Mouse (Mus musculus) urinary bladder, postnatal 36 days (tissue): Measurements from ENCODE around the gene Ppp2r2c.
"Not testable (repeated sequence)": the region's sequence is repeated elsewhere in the genome, so short reads cannot be mapped to it uniquely, and the experiment has no call there.

Source experiments
- DNase-seq, 2 experiments: peaks; one replicate each; pipeline ENCODE4 v3.0.0; 2022; ENCODE audit warnings: low spot score in 2 of 2, mixed read lengths in 1 of 2

The Ppp2r2c gene

DNA sequence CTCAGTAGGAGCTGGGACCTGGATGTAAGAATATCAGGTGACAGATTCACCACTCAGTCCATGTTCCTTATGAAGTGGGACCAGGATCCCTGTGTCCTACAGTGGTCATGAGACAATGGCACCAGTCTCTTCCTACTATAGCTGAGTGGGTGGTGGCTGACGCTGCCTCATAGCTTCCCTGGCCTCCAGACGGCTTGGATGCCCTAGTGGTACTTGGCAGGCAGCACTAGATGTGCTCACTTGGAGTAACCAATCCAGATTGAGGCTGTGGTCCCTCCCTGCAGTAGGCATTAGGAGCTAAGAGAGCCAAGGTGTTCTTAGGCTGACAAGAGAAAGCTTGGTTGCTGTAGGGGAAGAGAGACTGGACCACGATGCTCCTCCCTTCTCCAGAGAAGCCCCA is 61.1 kb downstream of the Ppp2r2c start:
- DNase-seq = no peak

DNA sequence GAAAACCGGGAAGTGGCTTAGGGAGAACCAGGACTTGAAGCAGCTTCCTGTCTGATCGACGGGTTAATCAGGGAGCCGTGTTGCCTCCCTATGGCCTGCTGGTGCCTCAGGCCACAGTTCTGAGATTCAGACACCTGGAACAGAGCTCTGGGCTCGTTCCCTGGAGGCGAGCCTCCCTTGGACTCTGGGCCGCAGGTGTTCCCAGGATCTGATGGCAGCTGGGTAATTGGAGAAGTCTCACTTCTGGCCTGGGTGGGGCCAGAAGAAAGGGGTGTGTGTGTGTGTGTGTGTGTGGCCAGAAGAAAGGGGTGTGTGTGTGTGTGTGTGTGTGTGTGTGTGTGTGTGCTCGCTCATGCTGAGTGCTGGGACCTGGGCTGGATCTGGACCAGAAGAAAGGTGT is 65.1 kb downstream of the Ppp2r2c start:
- no peak for DNase-seq

DNA sequence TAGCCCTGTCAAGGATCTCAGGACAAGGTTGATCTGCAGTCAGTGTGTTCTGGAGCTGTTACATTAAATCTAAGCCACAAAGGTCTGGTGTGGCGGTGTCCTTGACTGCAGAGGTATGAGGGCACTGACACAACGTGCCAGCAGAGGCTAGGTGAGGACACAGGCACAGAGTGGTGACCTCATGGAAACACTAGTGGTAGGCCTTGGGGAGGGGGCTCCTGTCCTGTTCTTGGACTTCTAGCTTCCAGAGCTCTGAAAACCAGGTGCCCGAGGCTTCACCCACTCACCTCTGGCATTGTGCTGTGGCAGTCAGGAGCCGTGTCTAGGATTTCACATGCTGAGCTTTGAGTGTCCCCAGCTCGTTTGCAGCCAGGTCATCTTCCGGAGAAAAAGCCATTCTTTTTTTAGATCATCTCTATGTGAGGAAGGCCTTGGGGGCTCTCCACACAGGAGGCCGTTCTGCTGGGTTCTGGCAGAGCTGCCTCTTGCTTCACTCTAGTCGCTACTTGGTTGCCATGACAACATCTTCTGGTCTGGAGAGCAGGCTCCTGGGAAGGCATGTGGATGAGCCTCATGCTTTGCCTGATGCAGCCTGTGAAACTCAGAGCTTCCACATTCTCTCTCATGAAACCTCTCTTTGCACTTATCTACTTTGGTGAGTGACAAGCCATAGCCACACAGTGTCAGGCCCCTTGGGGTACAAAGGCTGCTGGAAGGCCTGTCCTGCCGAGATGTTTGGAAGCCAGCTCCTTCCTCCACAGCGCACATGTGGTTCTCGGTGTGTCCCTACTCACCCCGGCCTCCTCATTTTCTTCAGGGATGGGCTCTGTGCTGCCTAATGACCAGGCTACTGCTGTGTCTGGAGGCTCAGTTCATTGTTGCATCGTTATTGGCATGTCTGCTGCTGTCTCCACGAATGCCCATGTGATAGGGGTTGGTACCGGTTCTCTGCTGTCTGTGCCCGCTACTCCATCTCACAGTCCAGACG is 67.5 kb downstream of the Ppp2r2c start:
- no peak for DNase-seq

DNA sequence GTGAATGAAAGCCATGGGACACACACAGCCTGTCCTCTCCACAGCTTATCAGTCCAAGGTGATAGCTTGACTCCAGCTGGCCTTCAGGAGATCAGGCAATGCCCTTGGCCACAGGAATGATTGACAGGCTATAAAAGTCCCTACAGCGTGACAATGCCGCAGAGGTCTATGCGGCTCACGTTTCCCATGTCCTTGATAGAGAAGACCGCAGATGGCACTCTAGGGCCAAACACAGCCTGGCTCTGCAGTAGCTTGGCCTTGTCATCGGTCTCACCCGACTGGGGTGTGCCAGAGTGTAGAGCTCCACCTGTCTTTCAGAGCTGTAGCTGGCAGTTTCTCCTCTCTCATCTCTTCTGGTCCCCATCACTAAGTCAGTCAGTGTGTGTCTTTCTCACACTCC is 68.2 kb downstream of the Ppp2r2c start:
- no peak for DNase-seq

DNA sequence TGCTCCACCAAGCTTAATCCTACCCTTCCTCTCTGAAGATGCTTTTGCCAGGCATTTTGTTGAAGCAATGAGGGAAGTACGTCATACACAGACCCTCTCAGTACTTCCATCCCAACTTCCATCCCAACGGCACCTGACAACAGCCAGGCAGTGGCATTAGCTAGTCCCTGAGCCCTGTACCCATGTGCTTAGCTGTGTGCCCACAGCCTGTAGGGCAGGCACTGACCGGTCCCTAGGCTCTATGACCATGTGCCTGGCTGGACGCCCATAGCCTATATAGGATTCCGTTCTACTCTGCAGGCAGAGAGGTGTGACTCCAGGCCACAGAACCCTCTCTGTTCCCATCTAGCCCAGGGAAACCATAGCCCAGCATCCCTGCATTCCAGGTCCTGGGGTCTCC is 69.7 kb downstream of the Ppp2r2c start:
- no peak for DNase-seq

DNA sequence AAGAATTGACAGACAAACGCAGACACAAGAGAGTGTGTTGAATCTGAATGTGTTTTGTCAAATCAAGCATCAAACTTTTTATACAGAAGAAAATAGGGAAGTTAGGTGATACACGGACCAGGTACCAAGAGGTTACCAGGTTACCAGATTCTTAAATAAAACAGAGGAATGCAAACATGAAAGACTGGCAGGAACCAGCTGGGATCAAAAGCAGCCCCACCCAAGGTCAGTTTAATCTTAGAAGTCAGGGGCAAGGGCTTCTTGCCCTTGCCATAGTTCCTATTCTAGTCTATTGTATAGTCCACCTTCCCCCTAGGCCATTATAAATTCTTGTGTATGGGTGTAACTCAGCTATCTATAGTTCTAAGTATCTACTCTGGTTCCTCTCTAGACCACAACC is 70.7 kb downstream of the Ppp2r2c start:
- not testable (repeated sequence) for DNase-seq

DNA sequence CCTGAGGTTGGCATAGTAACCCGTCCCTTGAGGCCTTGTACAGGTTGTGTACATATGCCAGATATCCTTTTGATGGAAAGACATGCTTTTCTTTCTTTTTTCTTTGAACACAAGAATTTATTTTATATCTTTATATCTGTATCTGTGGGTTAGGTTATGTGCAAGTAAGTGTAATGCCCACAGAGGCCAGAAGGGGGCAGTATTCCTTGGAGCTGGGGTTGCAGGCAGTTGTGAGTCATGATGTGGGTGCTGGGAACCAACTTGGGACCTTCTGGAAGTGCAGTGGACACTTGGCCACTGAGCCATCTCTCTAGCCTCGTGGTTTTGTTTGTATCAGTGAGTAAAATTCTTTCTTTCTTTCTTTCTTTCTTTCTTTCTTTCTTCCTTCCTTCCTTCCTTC is 74.1 kb downstream of the Ppp2r2c start:
- DNase-seq = no peak

DNA sequence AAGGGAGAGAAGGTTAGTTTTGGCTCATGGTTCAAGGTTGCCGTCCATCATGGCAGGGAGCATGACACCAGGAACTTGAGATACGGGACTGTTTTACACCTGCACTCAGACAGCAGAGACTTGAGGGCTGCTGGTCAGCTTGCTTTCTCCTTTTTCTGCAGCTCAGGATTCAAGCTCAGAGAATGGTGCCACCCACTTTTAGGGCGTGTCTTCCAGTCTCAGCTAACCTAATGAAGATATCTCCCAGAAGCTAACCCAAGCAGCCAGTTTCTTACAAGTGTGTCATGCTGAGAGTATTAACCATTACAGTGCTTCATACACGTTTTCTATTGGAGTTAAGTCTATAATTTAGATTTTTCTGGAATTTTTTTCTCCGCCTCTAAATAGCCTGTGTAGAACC is 76.2 kb downstream of the Ppp2r2c start:
- no peak for DNase-seq

DNA sequence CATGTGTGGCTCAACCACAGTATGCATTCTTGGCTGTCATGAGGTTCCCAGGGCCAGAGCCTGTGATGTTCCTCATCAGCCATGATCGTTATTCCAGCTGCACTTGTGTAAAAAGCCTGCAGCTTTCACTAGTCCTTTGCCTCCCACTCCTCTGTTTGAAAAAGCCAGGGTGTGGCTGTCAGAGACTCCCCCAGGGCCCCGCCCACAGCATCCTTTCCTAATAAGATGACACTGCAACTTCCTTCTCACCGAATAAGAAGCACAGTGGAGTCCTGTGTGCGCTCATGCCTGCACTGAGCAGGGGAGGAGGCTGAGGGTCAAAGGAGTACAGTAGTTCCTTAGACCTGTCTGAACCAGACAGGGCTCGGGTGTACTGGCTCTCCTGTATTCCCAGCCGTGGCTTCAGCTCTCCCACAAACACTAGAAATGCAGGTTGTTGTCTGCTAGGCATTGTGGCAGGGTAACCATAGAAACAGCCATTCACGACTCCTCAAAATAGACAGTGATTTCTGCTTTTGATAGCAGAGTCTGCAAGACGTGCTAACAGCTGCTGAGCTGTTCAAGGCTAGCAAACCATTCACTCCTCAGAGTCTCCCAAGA is 76.9 kb downstream of the Ppp2r2c start:
- DNase-seq = no peak

DNA sequence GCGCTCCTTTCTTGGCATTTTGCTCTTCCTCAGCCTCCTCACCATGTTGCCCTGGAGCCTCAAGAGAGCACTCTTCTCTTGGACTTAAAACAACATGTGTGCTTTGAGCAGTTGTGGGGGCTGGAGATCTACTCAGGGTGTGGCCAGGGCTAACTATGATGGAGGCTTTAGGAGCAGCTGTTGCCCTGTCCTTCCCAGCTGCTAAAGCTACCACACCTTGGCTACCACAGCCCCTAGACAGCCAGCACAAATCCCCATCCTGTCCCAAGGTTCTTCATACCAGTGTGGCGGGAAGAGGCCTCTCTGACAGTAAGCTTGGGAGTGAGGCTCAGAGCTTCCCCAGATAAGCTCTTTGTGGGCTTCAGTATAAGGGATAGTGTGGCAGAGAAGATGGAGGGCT is 77.4 kb downstream of the Ppp2r2c start:
- DNase-seq = no peak

DNA sequence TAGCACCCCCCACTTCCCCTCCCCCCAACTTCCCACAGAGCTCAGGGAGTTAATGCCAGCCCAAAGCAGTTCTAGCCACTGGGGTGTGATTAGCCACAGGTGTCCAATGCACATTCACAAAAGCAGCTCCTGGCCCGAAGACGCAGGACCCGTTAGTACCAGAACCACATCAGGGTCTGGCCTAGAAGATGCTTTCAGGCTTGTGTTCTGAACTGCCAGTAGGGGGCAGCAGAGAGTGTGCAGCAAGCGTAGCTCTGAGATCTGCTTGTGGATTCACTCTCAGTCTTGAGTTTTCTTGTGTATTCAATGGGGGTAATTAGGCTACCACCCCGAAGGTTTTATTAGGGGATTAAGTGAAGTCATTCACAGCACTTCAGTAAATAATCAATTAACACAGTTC is 78.1 kb downstream of the Ppp2r2c start:
- DNase-seq = peak; percentile 15 to 17

DNA sequence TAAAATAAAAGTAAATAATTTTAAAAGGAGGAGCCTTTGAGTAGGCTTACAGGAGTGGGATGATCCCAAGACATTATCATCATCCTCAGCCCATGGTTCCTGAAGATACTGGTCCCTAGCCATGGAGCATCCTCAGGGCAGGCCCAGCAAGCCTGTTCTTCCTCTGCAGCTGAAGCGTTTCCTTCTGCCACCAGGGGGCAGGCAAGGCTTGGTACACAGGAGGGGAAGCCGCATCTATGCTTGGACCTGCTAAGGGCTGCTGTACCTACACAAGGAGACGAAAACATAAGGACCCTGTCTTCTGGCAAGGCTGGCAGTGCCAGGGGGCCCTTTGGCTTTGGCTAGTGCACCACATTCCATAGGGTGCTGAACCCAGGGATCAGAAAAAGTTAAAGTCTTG is 80.5 kb downstream of the Ppp2r2c start:
- peak; percentile 64 to 65 for DNase-seq

DNA sequence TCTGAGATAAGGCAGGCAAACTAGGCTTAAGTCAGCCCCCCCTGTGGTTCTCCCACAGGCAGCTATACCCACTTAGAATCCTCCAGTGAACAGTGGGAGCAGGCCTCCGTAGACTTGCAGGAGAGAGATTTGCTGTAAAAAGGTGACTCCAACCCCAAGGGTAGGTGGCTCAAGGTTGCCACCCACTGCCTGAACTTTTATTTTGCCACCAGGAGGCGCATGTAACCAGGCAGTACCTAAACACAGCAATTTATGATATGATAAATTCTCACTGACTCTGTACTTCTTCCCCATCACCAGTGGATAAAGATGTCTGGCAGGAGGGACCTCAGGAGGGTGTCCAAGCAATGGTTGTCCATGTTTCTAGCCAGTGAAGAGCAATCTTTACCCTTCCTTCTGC is 82.6 kb downstream of the Ppp2r2c start:
- DNase-seq = no peak

DNA sequence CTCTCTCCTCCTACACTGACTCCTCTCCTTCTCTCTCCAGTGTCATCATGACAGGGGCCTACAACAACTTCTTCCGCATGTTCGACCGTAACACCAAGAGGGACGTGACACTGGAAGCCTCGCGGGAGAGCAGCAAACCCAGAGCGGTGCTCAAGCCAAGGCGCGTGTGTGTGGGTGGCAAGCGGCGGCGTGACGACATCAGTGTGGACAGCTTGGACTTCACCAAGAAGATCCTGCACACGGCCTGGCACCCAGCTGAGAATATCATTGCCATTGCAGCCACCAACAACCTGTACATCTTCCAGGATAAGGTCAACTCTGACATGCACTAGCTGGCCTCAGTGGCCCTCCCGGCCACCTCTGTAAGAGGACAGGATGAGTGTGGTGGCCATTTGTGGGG is 84.0 kb downstream of the Ppp2r2c start:
- no peak for DNase-seq

DNA sequence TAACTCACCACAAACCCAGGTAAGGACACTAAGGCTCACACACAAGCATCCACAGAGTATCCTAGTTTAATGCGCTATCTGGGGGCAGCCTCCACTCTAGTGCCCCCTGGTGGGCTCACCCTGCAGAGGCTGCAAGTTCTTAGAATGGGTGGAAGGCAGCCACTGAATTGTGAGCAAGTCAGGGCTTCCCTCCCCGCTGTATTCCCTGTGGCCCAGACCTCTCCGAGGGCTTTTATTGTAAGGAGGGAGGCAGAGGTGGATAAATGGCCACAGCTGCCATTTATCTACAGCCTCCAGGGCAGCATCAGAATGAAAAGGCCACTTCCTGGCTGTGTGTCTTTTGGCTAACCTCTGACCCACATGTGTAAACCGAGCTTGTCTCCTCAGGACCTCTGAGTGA is 87.1 kb downstream of the Ppp2r2c start:
- DNase-seq = no peak

DNA sequence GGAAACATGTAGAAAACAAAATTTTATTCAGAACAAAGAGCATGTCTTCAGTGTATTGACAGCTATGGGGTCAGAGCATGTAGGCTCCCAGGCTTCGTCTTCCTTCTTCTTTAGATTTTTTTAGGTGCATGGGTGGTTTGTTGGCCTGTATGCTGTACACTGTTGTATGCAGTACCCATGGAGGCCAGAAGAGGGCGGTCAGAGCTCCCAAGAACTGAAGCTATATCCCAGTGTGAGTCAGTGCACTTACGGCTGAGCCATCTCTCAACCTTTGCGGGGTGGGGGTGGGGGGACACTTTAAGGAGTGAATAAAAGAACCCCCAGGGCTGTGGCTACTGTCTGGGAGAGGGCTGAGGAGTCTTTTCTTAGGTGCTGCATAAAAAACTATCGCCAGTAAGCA is 90.5 kb downstream of the Ppp2r2c start:
- DNase-seq = peak; percentile 33 to 45

DNA sequence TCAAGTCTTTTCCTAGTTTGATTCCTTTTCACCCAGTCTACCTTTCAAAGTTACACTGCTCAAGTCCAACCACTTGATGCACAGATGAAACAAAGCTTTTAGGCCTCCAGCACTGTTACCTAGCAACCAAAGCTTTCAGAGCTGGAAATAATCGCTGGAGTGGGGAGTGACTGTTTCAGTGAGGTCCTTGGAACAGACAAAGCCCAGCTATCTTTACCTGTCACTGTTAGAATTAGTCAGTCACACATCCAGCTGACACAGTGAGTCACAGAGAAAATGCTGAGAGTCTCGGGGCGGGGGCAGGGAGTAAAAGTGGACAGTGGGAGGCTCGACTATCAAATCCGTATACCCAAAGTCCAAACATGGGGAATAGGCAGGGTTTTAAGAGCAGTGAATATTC is 92.2 kb downstream of the Ppp2r2c start:
- no peak for DNase-seq

DNA sequence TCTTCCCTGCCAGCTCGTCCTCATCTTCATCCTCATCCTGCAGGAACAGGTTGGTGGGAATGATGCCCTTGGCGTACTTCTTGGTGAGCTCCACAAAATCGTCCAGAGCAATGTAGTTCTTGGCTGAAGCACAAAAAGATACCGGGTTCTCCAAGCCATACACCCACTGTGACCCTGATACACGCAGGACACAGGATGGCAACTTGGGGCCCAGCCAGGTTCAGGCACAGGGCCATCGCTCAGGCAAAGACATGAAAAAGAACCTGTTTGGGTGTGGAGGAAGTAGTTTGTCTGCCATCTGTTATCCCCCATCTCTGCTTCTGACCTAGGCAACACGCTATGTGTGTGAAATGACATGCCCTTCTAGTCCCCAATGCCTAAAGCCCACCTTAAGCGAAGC is 103.3 kb downstream of the Ppp2r2c start:
- no peak for DNase-seq

DNA sequence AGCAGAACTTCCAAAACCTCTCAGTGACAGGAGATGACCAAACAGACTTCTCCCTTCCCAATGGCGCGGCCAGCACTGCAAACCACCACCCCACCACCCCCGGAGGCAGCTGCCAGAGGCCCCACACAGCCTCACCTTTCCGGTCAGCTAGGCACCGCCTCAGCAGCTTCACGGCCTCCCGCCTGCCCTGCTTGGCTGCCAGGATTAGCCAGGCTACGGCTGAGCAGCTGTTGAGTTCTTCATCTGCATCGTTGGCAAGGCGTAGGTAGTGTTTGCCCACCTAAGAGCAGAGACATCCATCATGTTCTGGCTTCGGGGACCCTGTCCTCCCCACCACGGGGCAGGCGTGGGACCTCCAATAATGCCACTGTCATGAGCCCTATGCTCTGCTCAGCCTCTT is 107.0 kb downstream of the Ppp2r2c start:
- no peak for DNase-seq

DNA sequence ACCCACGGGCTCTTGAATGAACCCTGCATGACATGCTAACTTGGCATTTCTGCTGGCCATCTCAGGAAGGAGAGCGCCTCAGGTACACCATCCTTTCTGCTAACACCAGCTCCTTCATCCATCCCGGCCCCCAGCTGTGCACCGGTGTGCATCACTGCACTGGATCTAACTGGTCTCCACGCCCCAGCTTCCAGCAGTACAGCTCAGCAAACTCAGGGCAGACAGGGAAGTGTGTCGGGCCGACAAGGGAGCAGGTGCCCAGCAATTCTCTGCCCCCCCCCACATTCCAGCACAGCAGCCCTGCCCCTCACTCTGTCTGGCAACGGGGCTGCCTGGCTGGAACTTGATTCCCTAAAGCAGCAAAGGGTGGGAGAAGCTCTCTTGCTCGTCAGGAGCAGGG is 109.5 kb downstream of the Ppp2r2c start:
- DNase-seq = no peak

DNA sequence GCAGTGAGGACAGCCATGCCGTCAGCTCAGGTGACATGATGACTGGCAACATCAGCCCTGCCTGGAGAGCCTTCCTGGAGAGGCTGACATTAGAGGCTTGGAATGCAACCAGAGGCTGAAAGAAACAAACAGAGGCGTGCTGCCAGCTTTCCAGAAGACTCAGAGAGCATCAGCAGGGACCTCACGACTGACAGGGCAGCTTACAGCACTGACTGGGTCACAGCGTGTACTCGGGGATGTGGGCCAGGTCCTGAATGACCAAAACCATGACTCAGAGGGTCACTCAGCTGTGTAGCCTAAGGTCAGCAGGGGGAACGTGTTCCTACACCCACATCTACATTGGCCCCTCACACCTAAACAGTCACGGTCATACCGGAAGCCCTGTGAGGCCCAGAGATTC is 110.7 kb downstream of the Ppp2r2c start:
- no peak for DNase-seq

DNA sequence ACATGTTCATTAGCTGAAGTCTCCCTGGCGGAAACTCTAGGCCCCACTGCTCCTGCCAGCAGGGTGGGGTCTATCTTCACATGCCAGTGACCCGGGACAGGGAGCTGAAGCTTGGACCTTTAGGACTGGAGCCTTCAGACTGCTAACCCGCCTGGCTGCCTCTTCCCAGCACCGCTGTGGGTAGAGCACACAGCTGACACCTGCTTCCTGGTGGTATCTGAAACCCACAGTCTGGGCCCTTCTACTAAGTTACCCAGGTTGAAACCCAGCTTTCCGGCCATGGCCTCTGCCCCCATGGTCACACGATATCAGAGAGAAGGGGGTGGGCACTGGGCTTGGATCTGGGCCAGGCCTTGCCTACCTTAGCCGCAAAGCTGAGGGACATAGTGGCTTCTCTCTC is 111.3 kb downstream of the Ppp2r2c start:
- no peak for DNase-seq

DNA sequence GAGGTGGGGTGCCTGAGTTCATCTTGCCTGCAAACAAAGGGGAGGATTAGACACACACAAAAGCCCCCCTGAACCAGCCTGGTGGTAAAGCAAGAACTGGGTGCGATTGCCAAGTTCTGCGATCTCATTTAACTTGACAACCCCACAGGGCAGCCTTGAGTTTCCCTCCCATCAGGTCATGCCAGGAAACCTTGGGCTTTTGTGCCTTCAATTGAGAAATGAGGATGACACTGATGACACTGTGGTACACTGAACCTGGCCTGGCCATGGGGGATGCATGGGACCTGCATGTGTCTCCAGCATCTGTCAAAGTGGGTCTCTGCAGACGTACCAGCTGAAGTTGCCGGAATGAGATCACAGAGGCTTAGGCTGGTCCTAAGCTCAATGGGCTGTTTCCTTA is 114.0 kb downstream of the Ppp2r2c start:
- no peak for DNase-seq
